In genomic region chr8:117673430-117673830, GRCm38 (mm10) we compare ENCODE assay signal across 8 mouse cellular contexts. TPM values are rescaled to one million over a fixed set of nuclear protein-coding genes. Genes with fewer than 3 reads are reported as not detected.
DNase-seq lines count a peak whose midpoint lies in the region; ATAC-seq lines count a peak whose summit lies in the region.

Gene Sdr42e1 (minus strand): TSS chr8:117673689.

- peak within 1 kb of the TSS; percentile 61 for H3K4me3 ChIP-seq in embryonic facial prominence, embryonic 10.5 days
- peak within 1 kb of the TSS; percentile 68 for H3K4me3 ChIP-seq in heart, embryonic 10.5 days
- peak within 1 kb of the TSS; percentile 55 for H3K4me3 ChIP-seq in kidney, embryonic 14.5 days (ENCODE audit: low read length)
- H3K4me3 ChIP-seq in limb, embryonic 15.5 days, result peak within 1 kb of the TSS; percentile 54
- H3K4me3 ChIP-seq in midbrain, embryonic 16.5 days (ENCODE audit: low read depth, low read length), result peak within 1 kb of the TSS; percentile 44

- 14% methylated on average over 17 of the region's 17 CpGs for WGBS in embryonic facial prominence, embryonic 10.5 days
- 9% methylated on average over 17 of the region's 17 CpGs for WGBS in heart, embryonic 10.5 days
- 8% methylated on average over 17 of the region's 17 CpGs for WGBS in kidney, embryonic 14.5 days
- WGBS in limb, embryonic 15.5 days, result 11% methylated on average over 17 of the region's 17 CpGs
- WGBS in midbrain, embryonic 16.5 days, result 11% methylated on average over 17 of the region's 17 CpGs

- H3K36me3 ChIP-seq in embryonic facial prominence, embryonic 10.5 days (replicated peaks), result no peaks in the 10 kb centered on the region
- no peaks in the 10 kb centered on the region for H3K36me3 ChIP-seq in heart, embryonic 10.5 days
- H3K36me3 ChIP-seq in kidney, embryonic 14.5 days (ENCODE audit: control insufficient read depth, insufficient read depth, low read length), result no peaks in the 10 kb centered on the region
- H3K36me3 ChIP-seq in limb, embryonic 15.5 days, result no peaks in the 10 kb centered on the region
- H3K36me3 ChIP-seq in midbrain, embryonic 16.5 days (ENCODE audit: control insufficient read depth, insufficient read depth, low read length), result no peaks in the 10 kb centered on the region

- ATAC-seq in kidney, embryonic 14.5 days (ENCODE audit: low FRiP score, low TSS enrichment), result peak; percentile 46
- no peak for ATAC-seq in limb, embryonic 15.5 days (ENCODE audit: insufficient number of reproducible peaks, low FRiP score, low TSS enrichment, low read depth)
- no peak for ATAC-seq in midbrain, embryonic 16.5 days

- peak; percentile 15 to 29 for DNase-seq in adrenal gland, adult 18-20 months (ENCODE audit: low spot score in 2 of 2)
- DNase-seq in embryonic facial prominence, embryonic 10.5 days (ENCODE audit: low spot score), result peak; percentile 54
- no peak for DNase-seq in heart, embryonic 10.5 days (ENCODE audit: low spot score)
- peak; percentile 16 for DNase-seq in spleen, adult 12 weeks (ENCODE audit: low spot score)
- DNase-seq in cerebellum, adult 11-12 months, result no peak

- peak within 1 kb of the TSS; percentile 19; the same call in 1 of the 2 replicates for H3K27ac ChIP-seq in embryonic facial prominence, embryonic 10.5 days (replicated peaks)
- peak within 1 kb of the TSS; percentile 32; the same call in 1 of the 2 replicates for H3K27ac ChIP-seq in heart, embryonic 10.5 days
- H3K27ac ChIP-seq in kidney, embryonic 14.5 days (ENCODE audit: low read depth, low read length), result no peak within 1 kb of the TSS
- no peak within 1 kb of the TSS for H3K27ac ChIP-seq in limb, embryonic 15.5 days
- H3K27ac ChIP-seq in midbrain, embryonic 16.5 days (ENCODE audit: low read length), result no peak within 1 kb of the TSS

- peak within 1 kb of the TSS; percentile 53 for H3K9ac ChIP-seq in kidney, embryonic 14.5 days (ENCODE audit: low read depth, low read length)
- peak within 1 kb of the TSS; percentile 57 for H3K9ac ChIP-seq in limb, embryonic 15.5 days
- peak within 1 kb of the TSS; percentile 65 for H3K9ac ChIP-seq in midbrain, embryonic 16.5 days (ENCODE audit: low read depth, low read length)

- peaks cover 10% of the 10 kb centered on the region; the same call in 1 of the 2 replicates for H3K27me3 ChIP-seq in embryonic facial prominence, embryonic 10.5 days (replicated peaks; ENCODE audit: low read depth, poor library complexity, severe bottlenecking)
- H3K27me3 ChIP-seq in heart, embryonic 10.5 days (ENCODE audit: insufficient read depth, poor library complexity, severe bottlenecking), result 0 out of 2 replicates have a peak, but pooled peaks cover 2% of the 10 kb centered on the region
- no peaks in the 10 kb centered on the region for H3K27me3 ChIP-seq in kidney, embryonic 14.5 days (ENCODE audit: control insufficient read depth, insufficient read depth, low read length)
- H3K27me3 ChIP-seq in limb, embryonic 15.5 days, result no peaks in the 10 kb centered on the region
- H3K27me3 ChIP-seq in midbrain, embryonic 16.5 days (ENCODE audit: control insufficient read depth, insufficient read depth, low read depth, low read length), result no peaks in the 10 kb centered on the region

- no peaks in the 10 kb centered on the region for H3K9me3 ChIP-seq in embryonic facial prominence, embryonic 10.5 days
- no peaks in the 10 kb centered on the region for H3K9me3 ChIP-seq in heart, embryonic 10.5 days
- H3K9me3 ChIP-seq in kidney, embryonic 14.5 days (ENCODE audit: control insufficient read depth, low read length), result no peaks in the 10 kb centered on the region
- H3K9me3 ChIP-seq in limb, embryonic 15.5 days, result no peaks in the 10 kb centered on the region
- no peaks in the 10 kb centered on the region for H3K9me3 ChIP-seq in midbrain, embryonic 16.5 days (replicated peaks; ENCODE audit: control insufficient read depth, low read length, poor library complexity, severe bottlenecking)

- peaks cover 24% of the 10 kb centered on the region for H3K4me1 ChIP-seq in embryonic facial prominence, embryonic 10.5 days
- H3K4me1 ChIP-seq in heart, embryonic 10.5 days, result 0 out of 2 replicates have a peak, but pooled peaks cover 8% of the 10 kb centered on the region
- H3K4me1 ChIP-seq in kidney, embryonic 14.5 days (ENCODE audit: control insufficient read depth, insufficient read depth, low read length), result 0 out of 2 replicates have a peak, but pooled peaks cover 3% of the 10 kb centered on the region
- H3K4me1 ChIP-seq in limb, embryonic 15.5 days, result 0 out of 2 replicates have a peak, but pooled peaks cover 7% of the 10 kb centered on the region
- 0 out of 2 replicates have a peak, but pooled peaks cover 2% of the 10 kb centered on the region for H3K4me1 ChIP-seq in midbrain, embryonic 16.5 days (ENCODE audit: control insufficient read depth, insufficient read depth, low read length)

- peak within 1 kb of the TSS; percentile 69 for H3K4me2 ChIP-seq in kidney, embryonic 14.5 days (replicated peaks; ENCODE audit: low read depth, low read length)
- peak within 1 kb of the TSS; percentile 81 for H3K4me2 ChIP-seq in limb, embryonic 15.5 days
- peak within 1 kb of the TSS; percentile 67 for H3K4me2 ChIP-seq in midbrain, embryonic 16.5 days (ENCODE audit: low read length)

RNA-seq across cellular contexts. Expression of gene Sdr42e1, which starts in this region (rescaled TPM):
- total RNA-seq in adrenal gland, adult 18-20 months (2021), result 1 to 10 TPM; 1.7 to 3.6 TPM
- polyA plus RNA-seq in embryonic facial prominence, embryonic 10.5 days (2016; fragmentation: Nextera tagmentation; extraction: Ambion mirVana), result 0.62 and 1.0 TPM in 2 replicates
- 0.59 and 0.72 TPM in 2 replicates for polyA plus RNA-seq in heart, embryonic 10.5 days (2016; fragmentation: Nextera tagmentation; extraction: Ambion mirVana)
- polyA plus RNA-seq in kidney, embryonic 14.5 days (2014; fragmentation: Nextera tagmentation; extraction: Ambion mirVana), result 1.5 and 2.1 TPM in 2 replicates
- polyA plus RNA-seq in limb, embryonic 15.5 days (2015; fragmentation: Nextera tagmentation; extraction: Ambion mirVana), result 15.6 and 17.5 TPM in 2 replicates
- polyA plus RNA-seq in midbrain, embryonic 16.5 days (2015; fragmentation: Nextera tagmentation; extraction: Ambion mirVana), result 2.8 and 4.0 TPM in 2 replicates

Comparison
In these comparisons a context has a peak if more than half of its experiments do, and no peak if none do; other contexts are left out.
1. DNase-seq: peak in adrenal gland, adult 18-20 months (2 of 2), embryonic facial prominence, embryonic 10.5 days (single experiment) and spleen, adult 12 weeks (single experiment); none in heart, embryonic 10.5 days (single experiment) and cerebellum, adult 11-12 months (single experiment).
2. H3K27ac ChIP-seq: peak in embryonic facial prominence, embryonic 10.5 days (single experiment) and heart, embryonic 10.5 days (single experiment); none in kidney, embryonic 14.5 days (single experiment), limb, embryonic 15.5 days (single experiment) and midbrain, embryonic 16.5 days (single experiment).
3. Peak in every context shown above with its lines, with median percentiles within 50 percentile points of each other: H3K4me3 ChIP-seq, H3K4me2 ChIP-seq and H3K9ac ChIP-seq.